Mouse (Mus musculus): ENCODE results near the gene Carf.

The Carf gene

DNA sequence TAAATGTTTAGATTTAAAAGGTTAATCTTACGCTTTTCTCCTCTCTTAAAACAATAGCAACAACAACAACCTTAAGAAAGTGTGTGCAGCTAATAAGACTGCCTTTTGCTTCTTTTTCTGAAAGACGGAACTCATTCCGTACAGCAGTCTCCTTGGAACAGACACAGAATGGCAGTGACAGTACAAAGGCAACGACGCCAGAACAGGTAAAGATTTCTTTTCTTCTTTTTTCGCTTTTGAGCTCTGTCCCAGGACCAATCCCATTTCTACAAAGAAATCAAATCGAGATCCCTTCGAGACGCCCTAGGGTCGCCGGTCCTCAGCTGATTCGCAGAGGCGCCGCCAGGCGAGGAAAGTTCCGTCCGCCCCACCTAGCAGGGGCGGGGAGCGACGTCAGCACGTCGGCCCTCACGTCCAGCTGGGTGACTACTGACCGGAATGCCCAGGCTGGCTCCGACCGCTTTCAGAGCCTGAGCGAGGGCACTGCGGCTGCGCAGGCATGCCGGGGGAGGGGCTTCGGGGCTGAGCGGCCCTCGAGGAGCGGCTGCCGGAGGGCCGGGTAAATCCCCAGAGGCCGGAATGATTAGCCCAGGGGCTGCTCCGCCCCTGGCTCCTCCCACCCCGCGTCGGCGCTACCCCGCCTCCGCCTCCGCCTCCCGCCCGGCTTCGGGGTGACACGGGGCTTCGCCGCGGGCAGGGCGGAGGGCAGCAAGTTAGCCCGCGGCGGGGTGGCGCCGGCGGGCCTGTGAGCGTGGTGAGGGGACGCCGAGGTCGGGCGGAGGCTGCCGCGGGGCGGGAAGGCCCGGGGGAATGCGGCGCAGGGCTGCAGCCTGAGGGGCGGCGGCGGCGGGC, 82.1 kb downstream of the Carf start, which contains the start of gene Nbeal1:
Gene Nbeal1 (plus strand): TSS at position 668 of the 852 bp plus-strand sequence.
- DNase-seq (ENCODE audit: low spot score in 2 of 2), result peak; percentile 98 to 99

DNA sequence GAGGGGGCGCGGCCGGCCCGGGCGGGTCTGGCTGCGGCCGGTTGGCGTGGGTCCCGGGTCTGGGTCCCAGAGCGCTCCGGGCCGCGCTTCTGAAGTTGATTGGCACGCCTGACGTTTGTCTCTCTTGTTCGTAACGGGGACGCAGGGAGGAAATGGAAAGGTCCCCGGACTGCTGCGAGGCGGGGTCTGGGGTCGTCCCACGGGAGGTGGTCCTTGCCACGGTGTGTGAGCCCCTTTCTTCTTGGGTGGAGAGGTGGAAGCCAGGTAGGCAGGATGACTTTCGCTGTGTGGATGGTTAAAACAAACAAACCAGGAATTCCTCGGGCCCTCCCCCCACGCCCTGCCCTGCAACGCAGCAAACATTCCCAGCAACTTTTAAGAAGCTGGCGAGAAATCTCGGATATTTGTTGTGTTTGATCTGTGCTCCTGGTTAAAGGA, 82.8 kb downstream of the Carf start:
- no peak for DNase-seq (ENCODE audit: low spot score in 2 of 2)

DNA sequence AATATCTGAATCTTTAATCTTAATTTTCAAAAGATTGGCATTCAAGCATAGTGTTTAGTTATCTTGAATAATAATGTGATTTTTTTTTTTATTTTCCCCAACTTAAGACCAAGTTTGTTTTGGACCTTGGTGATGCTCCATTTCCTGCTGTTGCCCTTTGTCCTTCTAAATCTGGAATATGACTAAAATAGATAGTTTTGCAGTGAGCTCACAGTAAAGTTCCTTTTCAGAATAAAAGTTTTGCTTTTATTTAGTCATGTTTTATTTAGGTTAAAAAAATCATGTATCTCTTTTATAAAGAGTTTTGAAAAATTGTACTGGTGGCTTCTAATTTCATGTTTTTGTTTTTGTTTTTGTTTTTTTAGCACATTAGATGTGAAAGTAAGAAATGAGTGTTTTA, 90.4 kb downstream of the Carf start:
- no peak for DNase-seq (ENCODE audit: low spot score in 2 of 2)

DNA sequence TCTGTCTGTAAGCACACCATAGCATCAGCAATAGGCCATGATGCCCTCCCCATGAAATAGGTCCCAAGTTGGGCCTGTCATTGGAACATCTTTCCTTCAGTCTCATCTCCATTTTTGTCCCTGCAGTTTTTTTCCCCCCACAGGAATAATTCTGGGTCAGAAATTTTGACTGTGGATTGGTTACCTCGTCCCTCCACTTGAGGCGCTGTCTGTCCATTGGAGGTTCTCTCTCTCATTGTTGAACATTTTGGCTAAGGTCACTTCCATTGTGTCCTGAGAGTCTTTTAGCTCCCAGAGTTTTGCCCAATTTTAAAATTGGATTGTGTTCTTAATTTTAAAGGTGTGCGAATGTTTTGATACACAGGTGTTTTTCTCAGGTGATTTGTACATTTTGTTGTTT, 98.8 kb downstream of the Carf start:
- DNase-seq (ENCODE audit: low spot score in 2 of 2), result no peak

DNA sequence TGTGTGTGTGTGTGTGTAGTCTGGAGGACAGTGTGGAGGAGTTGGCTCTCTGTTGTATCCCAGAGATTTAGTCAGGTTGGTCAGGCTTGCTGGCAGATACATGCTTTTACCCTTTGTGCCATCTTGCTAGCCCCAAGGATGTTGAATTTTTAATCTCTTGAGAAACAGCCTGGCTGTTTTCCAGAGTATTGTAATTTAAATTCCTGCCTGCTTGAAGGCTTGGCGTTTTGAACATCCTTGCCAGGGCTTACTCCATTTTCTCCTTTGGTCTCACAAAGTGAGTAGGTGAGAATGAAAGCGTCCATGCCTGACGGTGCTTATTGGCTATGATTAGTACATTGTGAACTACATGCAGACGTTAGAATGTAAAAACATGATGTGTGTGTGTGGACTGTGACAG, 101.0 kb downstream of the Carf start:
- DNase-seq (ENCODE audit: low spot score in 2 of 2), result no peak

Data from spleen, postnatal 4 days (tissue).